Mouse (Mus musculus): Measurements from ENCODE around the gene Zfp422. TPM values are rescaled to one million over a fixed set of nuclear protein-coding genes. Genes with fewer than 3 reads are reported as not detected.
A peak's percentile ranks its signal among the peaks of the same experiment; 100 is the strongest.

The Zfp422 gene
- polyA plus RNA-seq, 1 experiment from 2014 or later = 264 TPM

GRCm38 (mm10) chr6:116666085-116666750, 37.4 kb upstream of the Zfp422 start:
- Histone ChIP-seq H3K36me3 (no peaks in the 10 kb centered on the region), H3K27me3 (ENCODE audit: low read depth, poor library complexity, severe bottlenecking) (peaks cover 22% of the 10 kb centered on the region), H3K4me3 (no peak overlapping the region), H3K27ac (no peak overlapping the region), H3K4me1 (peaks cover 24% of the 10 kb centered on the region), H3K9me3 (replicated peaks) (no peaks in the 10 kb centered on the region)
- 90% methylated on average over 12 of the region's 12 CpGs for WGBS
- DNase-seq (ENCODE audit: low spot score) = no peak

GRCm38 (mm10) chr6:116664830-116665229, 36.0 kb upstream of the Zfp422 start:
- no peak for DNase-seq (ENCODE audit: low spot score)
- no peaks in the 10 kb centered on the region for H3K36me3 ChIP-seq
- no peak overlapping the region for H3K4me3 ChIP-seq
- WGBS = 87% methylated on average over 3 of the region's 3 CpGs
- H3K4me1 ChIP-seq = peaks cover 11% of the 10 kb centered on the region; the same call in 1 of the 2 replicates
- H3K9me3 ChIP-seq (replicated peaks) = no peaks in the 10 kb centered on the region
- peaks cover 8% of the 10 kb centered on the region for H3K27me3 ChIP-seq (ENCODE audit: low read depth, poor library complexity, severe bottlenecking)
- H3K27ac ChIP-seq = no peak overlapping the region

- DNase-seq (ENCODE audit: low spot score) = no peak
- 80% methylated on average over 6 of the region's 6 CpGs for WGBS
- H3K4me1 ChIP-seq = peaks cover 8% of the 10 kb centered on the region; the same call in 1 of the 2 replicates
- no peaks in the 10 kb centered on the region for H3K9me3 ChIP-seq (replicated peaks)
- no peak overlapping the region for H3K4me3 ChIP-seq
- peaks cover under 1% of the 10 kb centered on the region; the same call in 1 of the 2 replicates for H3K27me3 ChIP-seq (ENCODE audit: low read depth, poor library complexity, severe bottlenecking)
- no peak overlapping the region for H3K27ac ChIP-seq
- no peaks in the 10 kb centered on the region for H3K36me3 ChIP-seq
Measured at GRCm38 (mm10) chr6:116664031-116664430, 35.2 kb upstream of the Zfp422 start.

GRCm38 (mm10) chr6:116663364-116663763, 34.6 kb upstream of the Zfp422 start:
- WGBS = 86% methylated on average over 2 of the region's 2 CpGs
- Histone ChIP-seq H3K36me3 (no peaks in the 10 kb centered on the region), H3K27me3 (ENCODE audit: low read depth, poor library complexity, severe bottlenecking) (no peaks in the 10 kb centered on the region)

GRCm38 (mm10) chr6:116653684-116654454, 25.1 kb upstream of the Zfp422 start:
- Histone ChIP-seq H3K4me1 (peaks cover 11% of the 10 kb centered on the region), H3K27me3 (ENCODE audit: low read depth, poor library complexity, severe bottlenecking) (no peaks in the 10 kb centered on the region), H3K27ac (no peak overlapping the region), H3K36me3 (no peaks in the 10 kb centered on the region), H3K4me3 (no peak overlapping the region), H3K9me3 (replicated peaks) (no peaks in the 10 kb centered on the region)
- DNase-seq (ENCODE audit: low spot score) = peak; percentile 76
- WGBS = 67% methylated on average over 9 of the region's 9 CpGs

More at GRCm38 (mm10) chr6:116663364-116663763, 34.6 kb upstream of the Zfp422 start:
- DNase-seq (ENCODE audit: low spot score) = no peak
- H3K9me3 ChIP-seq (replicated peaks) = no peaks in the 10 kb centered on the region
- H3K27ac ChIP-seq = no peak overlapping the region
- peaks cover under 1% of the 10 kb centered on the region; the same call in 1 of the 2 replicates for H3K4me1 ChIP-seq
- H3K4me3 ChIP-seq = no peak overlapping the region

- no peaks in the 10 kb centered on the region for H3K27me3 ChIP-seq (ENCODE audit: low read depth, poor library complexity, severe bottlenecking)
- H3K36me3 ChIP-seq = no peaks in the 10 kb centered on the region
- H3K9me3 ChIP-seq (replicated peaks) = no peaks in the 10 kb centered on the region
- peaks cover 11% of the 10 kb centered on the region for H3K4me1 ChIP-seq
- H3K4me3 ChIP-seq = no peak overlapping the region
- no peak for DNase-seq (ENCODE audit: low spot score)
- no peak overlapping the region for H3K27ac ChIP-seq
- 72% methylated on average over 3 of the region's 3 CpGs for WGBS
Measured at GRCm38 (mm10) chr6:116653191-116653590, 24.4 kb upstream of the Zfp422 start.

- Histone ChIP-seq H3K4me3 (peak overlapping the region; percentile 22), H3K27me3 (ENCODE audit: low read depth, poor library complexity, severe bottlenecking) (no peaks in the 10 kb centered on the region), H3K9me3 (replicated peaks) (no peaks in the 10 kb centered on the region), H3K36me3 (no peaks in the 10 kb centered on the region), H3K27ac (peak overlapping the region; percentile 48; the same call in 1 of the 2 replicates), H3K4me1 (peaks cover 11% of the 10 kb centered on the region)
- DNase-seq (ENCODE audit: low spot score) = no peak
- WGBS = 80% methylated on average over 20 of the region's 20 CpGs
Measured at GRCm38 (mm10) chr6:116651437-116652118, 22.8 kb upstream of the Zfp422 start.

- Histone ChIP-seq H3K4me1 (peaks cover 11% of the 10 kb centered on the region), H3K27me3 (ENCODE audit: low read depth, poor library complexity, severe bottlenecking) (no peaks in the 10 kb centered on the region), H3K4me3 (peak within 1 kb of the TSS; percentile 22; the same call in 1 of the 2 replicates), H3K27ac (peak within 1 kb of the TSS; percentile 42), H3K9me3 (replicated peaks) (no peaks in the 10 kb centered on the region), H3K36me3 (no peaks in the 10 kb centered on the region)
- no peak for DNase-seq (ENCODE audit: low spot score)
- WGBS = 48% methylated on average over 6 of the region's 6 CpGs
Measured at GRCm38 (mm10) chr6:116650406-116650805, 21.6 kb upstream of the Zfp422 start, which contains the start of gene Depp1. Depp1 (plus strand) TSS chr6:116650609.

- Histone ChIP-seq H3K4me1 (peaks cover 14% of the 10 kb centered on the region), H3K27ac (peak overlapping the region; percentile 42)
- 93% methylated on average over 7 of the region's 7 CpGs for WGBS
Measured at GRCm38 (mm10) chr6:116649811-116650210, 21.0 kb upstream of the Zfp422 start.

GRCm38 (mm10) chr6:116647763-116648162, 19.0 kb upstream of the Zfp422 start:
- Histone ChIP-seq H3K27me3 (ENCODE audit: low read depth, poor library complexity, severe bottlenecking) (no peaks in the 10 kb centered on the region), H3K4me1 (peaks cover 18% of the 10 kb centered on the region), H3K4me3 (no peak overlapping the region), H3K36me3 (no peaks in the 10 kb centered on the region), H3K9me3 (replicated peaks) (no peaks in the 10 kb centered on the region), H3K27ac (no peak overlapping the region)
- whole genome bisulfite sequencing = 88% methylated on average over 12 of the region's 12 CpGs
- no peak for DNase-seq (ENCODE audit: low spot score)

More at GRCm38 (mm10) chr6:116649811-116650210, 21.0 kb upstream of the Zfp422 start:
- H3K9me3 ChIP-seq (replicated peaks) = no peaks in the 10 kb centered on the region
- H3K36me3 ChIP-seq = no peaks in the 10 kb centered on the region
- DNase-seq (ENCODE audit: low spot score) = no peak
- no peak overlapping the region for H3K4me3 ChIP-seq
- H3K27me3 ChIP-seq (ENCODE audit: low read depth, poor library complexity, severe bottlenecking) = no peaks in the 10 kb centered on the region

GRCm38 (mm10) chr6:116644335-116644734, 15.5 kb upstream of the Zfp422 start:
- 79% methylated on average over 3 of the region's 3 CpGs for WGBS
- Histone ChIP-seq H3K4me3 (no peak overlapping the region), H3K36me3 (no peaks in the 10 kb centered on the region), H3K9me3 (replicated peaks) (no peaks in the 10 kb centered on the region), H3K27ac (no peak overlapping the region), H3K4me1 (peaks cover 7% of the 10 kb centered on the region), H3K27me3 (ENCODE audit: low read depth, poor library complexity, severe bottlenecking) (no peaks in the 10 kb centered on the region)
- DNase-seq (ENCODE audit: low spot score) = no peak

GRCm38 (mm10) chr6:116643881-116644280, 15.1 kb upstream of the Zfp422 start:
- H3K36me3 ChIP-seq = no peaks in the 10 kb centered on the region

More at GRCm38 (mm10) chr6:116643881-116644280, 15.1 kb upstream of the Zfp422 start:
- H3K27me3 ChIP-seq (ENCODE audit: low read depth, poor library complexity, severe bottlenecking) = no peaks in the 10 kb centered on the region
- H3K27ac ChIP-seq = no peak overlapping the region
- H3K4me1 ChIP-seq = peaks cover 9% of the 10 kb centered on the region
- H3K9me3 ChIP-seq (replicated peaks) = no peaks in the 10 kb centered on the region
- DNase-seq (ENCODE audit: low spot score) = no peak
- WGBS = 82% methylated on average over 4 of the region's 4 CpGs
- no peak overlapping the region for H3K4me3 ChIP-seq

All from limb, embryonic 10.5 days (tissue).